Mouse (Mus musculus): Measurements from ENCODE around the gene Taar8b. TPM values are rescaled to one million over a fixed set of nuclear protein-coding genes. Genes with fewer than 3 reads are reported as not detected.

The Taar8b gene
- not detected in 2 replicates for polyA plus RNA-seq (2012; rRNA removed)
- not detected in 2 replicates for polyA plus RNA-seq (2014; fragmentation: Nextera tagmentation; extraction: Ambion mirVana)

DNA sequence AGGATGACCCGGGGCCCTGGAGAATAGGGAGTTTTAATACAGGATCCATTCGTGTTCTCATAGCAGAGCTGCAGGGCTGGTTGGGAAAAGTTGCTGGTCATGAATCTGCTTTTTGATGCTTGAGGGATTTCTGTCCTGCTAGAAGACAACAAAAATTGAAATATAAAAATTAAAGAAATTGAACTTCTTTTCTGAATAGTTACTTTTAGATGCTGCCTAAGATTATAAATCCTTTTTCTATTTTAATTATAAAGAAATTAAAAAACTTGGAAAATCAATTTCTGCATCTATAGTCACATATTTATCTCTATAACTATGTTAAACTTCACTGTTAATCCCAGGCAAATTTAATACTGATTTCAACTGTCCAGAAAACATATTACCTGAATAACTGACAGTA is at the start of gene Taar8b:
Taar8b (minus strand) TSS at position 101 of the 400 bp plus-strand sequence.
- H3K9ac ChIP-seq (ENCODE audit: low read depth, low read length, severe bottlenecking) = no peak within 1 kb of the TSS
- no peaks in the 10 kb centered on the region for H3K36me3 ChIP-seq (ENCODE audit: control insufficient read depth, insufficient read depth, low read length)
- no peak within 1 kb of the TSS for H3K27ac ChIP-seq (replicated peaks; ENCODE audit: low read depth, low read length)
- DNase-seq (ENCODE audit: low spot score) = no peak
- no peak for TF ChIP-seq POLR2A (IDR thresholded peaks at IDR 0.05; ENCODE audit: borderline replicate concordance, extremely low read depth, insufficient read depth, insufficient read length)
- 80% methylated on average over 2 of the region's 2 CpGs for WGBS
- H3K4me3 ChIP-seq (replicated peaks; ENCODE audit: low read length) = no peak within 1 kb of the TSS
- H3K4me2 ChIP-seq (replicated peaks; ENCODE audit: low read depth, low read length, severe bottlenecking) = no peak within 1 kb of the TSS
- no peaks in the 10 kb centered on the region for H3K9me3 ChIP-seq (ENCODE audit: control insufficient read depth, low read length)
- H3K27me3 ChIP-seq (ENCODE audit: control insufficient read depth, insufficient read depth, low read length) = no peaks in the 10 kb centered on the region
- ATAC-seq (ENCODE audit: low FRiP score, low read depth) = no peak
- H3K4me1 ChIP-seq (ENCODE audit: control insufficient read depth, insufficient read depth, low read length) = no peaks in the 10 kb centered on the region

DNA sequence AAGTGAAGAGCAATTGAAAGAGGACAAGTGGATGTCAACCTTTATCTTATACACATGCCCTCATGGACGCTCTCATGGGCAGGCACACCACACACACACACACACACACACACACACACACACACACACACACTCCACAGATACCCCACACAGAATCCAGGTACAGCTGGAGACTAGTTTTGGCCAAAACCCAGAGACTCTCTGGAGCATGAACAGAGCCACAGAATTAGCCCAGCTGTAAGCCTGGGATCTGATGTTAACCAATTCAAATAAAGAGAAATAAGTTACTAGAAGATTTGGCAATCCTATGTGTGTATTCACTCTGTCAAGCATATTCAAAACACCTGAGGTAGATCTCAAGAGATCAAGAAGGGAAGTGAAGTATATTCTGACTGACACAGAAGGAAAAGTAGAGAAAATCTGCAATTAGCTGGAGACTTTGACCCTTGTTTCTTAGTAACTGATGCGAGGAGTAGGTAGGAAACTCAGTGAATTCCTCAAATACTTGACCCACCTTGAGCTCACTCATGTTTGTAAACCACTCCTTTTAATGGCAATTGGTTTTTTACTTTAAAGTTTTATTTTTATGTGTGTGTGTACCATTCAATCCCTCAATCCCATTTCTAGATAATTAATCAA is 46.6 kb upstream of the Taar8b start:
- Histone ChIP-seq H3K9me3 (ENCODE audit: control insufficient read depth, low read length) (no peaks in the 10 kb centered on the region), H3K27ac (replicated peaks; ENCODE audit: low read depth, low read length) (no peak overlapping the region), H3K9ac (ENCODE audit: low read depth, low read length, severe bottlenecking) (no peak overlapping the region), H3K4me1 (ENCODE audit: control insufficient read depth, insufficient read depth, low read length) (no peaks in the 10 kb centered on the region), H3K4me3 (replicated peaks; ENCODE audit: low read length) (no peak overlapping the region), H3K27me3 (ENCODE audit: control insufficient read depth, insufficient read depth, low read length) (no peaks in the 10 kb centered on the region), H3K36me3 (ENCODE audit: control insufficient read depth, insufficient read depth, low read length) (no peaks in the 10 kb centered on the region), H3K4me2 (replicated peaks; ENCODE audit: low read depth, low read length, severe bottlenecking) (no peak overlapping the region)
- 58% methylated on average over 2 of the region's 2 CpGs for WGBS
- no peak for TF ChIP-seq POLR2A (IDR thresholded peaks at IDR 0.05; ENCODE audit: borderline replicate concordance, extremely low read depth, insufficient read depth, insufficient read length)
- DNase-seq (ENCODE audit: low spot score) = no peak
- no peak for ATAC-seq (ENCODE audit: low FRiP score, low read depth)

DNA sequence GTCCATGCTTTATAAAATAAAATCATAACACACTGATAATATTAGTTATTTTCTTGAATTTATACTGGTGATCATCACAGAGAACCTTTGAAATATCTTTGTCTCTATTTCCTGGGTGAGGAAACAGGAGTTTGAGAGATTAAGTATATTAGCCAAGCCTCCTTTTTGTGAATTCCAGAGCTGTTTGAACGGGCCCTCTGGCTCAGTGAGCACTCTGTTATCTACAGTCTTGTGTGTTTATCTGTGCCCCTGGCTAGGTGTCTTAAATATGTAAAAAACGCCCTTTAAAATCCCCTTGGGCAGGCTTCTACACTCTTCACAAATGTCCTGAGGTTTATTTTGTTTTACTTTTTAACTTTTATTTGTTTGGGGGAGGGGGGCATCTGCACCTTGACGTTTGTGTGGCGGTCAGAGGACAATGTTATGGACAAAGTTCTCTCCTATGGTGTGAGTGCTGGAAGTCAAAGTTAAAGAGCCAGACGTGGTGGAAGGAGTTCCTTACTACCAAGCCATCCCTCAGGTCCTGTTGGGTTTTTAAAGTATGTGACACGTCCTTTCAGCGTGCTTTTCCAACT is 42.1 kb upstream of the Taar8b start:
- Histone ChIP-seq H3K4me1 (ENCODE audit: control insufficient read depth, insufficient read depth, low read length) (peaks cover 3% of the 10 kb centered on the region; the same call in 1 of the 2 replicates), H3K9me3 (ENCODE audit: control insufficient read depth, low read length) (no peaks in the 10 kb centered on the region), H3K27me3 (ENCODE audit: control insufficient read depth, insufficient read depth, low read length) (no peaks in the 10 kb centered on the region), H3K4me3 (replicated peaks; ENCODE audit: low read length) (no peak overlapping the region), H3K4me2 (replicated peaks; ENCODE audit: low read depth, low read length, severe bottlenecking) (no peak overlapping the region), H3K9ac (ENCODE audit: low read depth, low read length, severe bottlenecking) (no peak overlapping the region), H3K36me3 (ENCODE audit: control insufficient read depth, insufficient read depth, low read length) (no peaks in the 10 kb centered on the region), H3K27ac (replicated peaks; ENCODE audit: low read depth, low read length) (no peak overlapping the region)
- TF ChIP-seq POLR2A (IDR thresholded peaks at IDR 0.05; ENCODE audit: borderline replicate concordance, extremely low read depth, insufficient read depth, insufficient read length) = no peak
- WGBS = 48% methylated on average over 7 of the region's 7 CpGs
- no peak for DNase-seq (ENCODE audit: low spot score)
- no peak for ATAC-seq (ENCODE audit: low FRiP score, low read depth)

DNA sequence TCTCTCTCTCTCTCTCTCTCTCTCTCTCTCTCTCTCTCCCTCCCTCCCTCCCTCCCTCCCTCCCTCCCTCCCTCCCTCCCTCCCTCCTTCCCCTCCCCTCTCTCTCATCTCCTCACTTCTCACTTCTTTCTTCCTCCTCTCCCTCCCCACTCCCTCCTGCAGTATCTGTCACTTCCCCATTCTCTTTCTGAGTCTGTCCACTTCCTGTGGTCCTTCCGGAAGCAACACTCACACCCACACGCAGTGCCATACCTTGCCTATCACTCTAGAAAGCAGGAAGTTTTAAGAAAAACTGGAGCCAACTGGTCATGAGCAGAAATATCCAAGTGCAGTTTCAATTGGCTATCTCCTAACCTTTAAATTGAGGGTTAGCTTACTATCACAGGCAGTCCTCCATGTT is 41.0 kb upstream of the Taar8b start:
- Histone ChIP-seq H3K9me3 (ENCODE audit: control insufficient read depth, low read length) (no peaks in the 10 kb centered on the region), H3K9ac (ENCODE audit: low read depth, low read length, severe bottlenecking) (no peak overlapping the region), H3K27me3 (ENCODE audit: control insufficient read depth, insufficient read depth, low read length) (no peaks in the 10 kb centered on the region), H3K36me3 (ENCODE audit: control insufficient read depth, insufficient read depth, low read length) (no peaks in the 10 kb centered on the region), H3K4me3 (replicated peaks; ENCODE audit: low read length) (no peak overlapping the region), H3K4me2 (replicated peaks; ENCODE audit: low read depth, low read length, severe bottlenecking) (no peak overlapping the region), H3K4me1 (ENCODE audit: control insufficient read depth, insufficient read depth, low read length) (peaks cover 3% of the 10 kb centered on the region; the same call in 1 of the 2 replicates), H3K27ac (replicated peaks; ENCODE audit: low read depth, low read length) (no peak overlapping the region)
- WGBS = 34% methylated on average over 2 of the region's 2 CpGs
- DNase-seq (ENCODE audit: low spot score) = no peak
- no peak for ATAC-seq (ENCODE audit: low FRiP score, low read depth)
- TF ChIP-seq POLR2A (IDR thresholded peaks at IDR 0.05; ENCODE audit: borderline replicate concordance, extremely low read depth, insufficient read depth, insufficient read length) = no peak

DNA sequence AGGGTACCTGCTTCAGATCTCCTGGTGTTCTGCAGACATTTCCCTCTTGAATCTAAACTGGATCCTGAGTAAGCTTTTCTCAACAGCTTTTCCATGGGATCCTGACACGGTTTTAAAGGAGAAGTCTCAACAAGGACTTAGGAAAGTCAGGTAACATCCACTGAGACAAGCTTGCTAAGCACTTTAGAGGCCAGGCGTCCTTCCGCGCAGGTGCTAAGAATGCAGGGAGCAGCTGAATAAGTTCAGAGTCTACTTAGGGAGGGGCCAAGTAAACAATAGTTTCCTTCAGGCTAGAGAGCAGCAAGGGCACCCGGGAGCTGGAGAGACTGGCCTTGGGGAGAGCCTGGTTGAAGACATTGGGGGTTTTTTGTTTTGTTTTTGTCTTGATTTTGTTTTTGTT is 40.2 kb upstream of the Taar8b start:
- Histone ChIP-seq H3K36me3 (ENCODE audit: control insufficient read depth, insufficient read depth, low read length) (no peaks in the 10 kb centered on the region), H3K27ac (replicated peaks; ENCODE audit: low read depth, low read length) (no peak overlapping the region)
- 17% methylated on average over 5 of the region's 5 CpGs for WGBS

More for the DNA sequence above, 40.2 kb upstream of the Taar8b start:
- DNase-seq (ENCODE audit: low spot score) = no peak
- Histone ChIP-seq H3K9me3 (ENCODE audit: control insufficient read depth, low read length) (no peaks in the 10 kb centered on the region), H3K4me3 (replicated peaks; ENCODE audit: low read length) (no peak overlapping the region), H3K4me2 (replicated peaks; ENCODE audit: low read depth, low read length, severe bottlenecking) (no peak overlapping the region), H3K9ac (ENCODE audit: low read depth, low read length, severe bottlenecking) (no peak overlapping the region), H3K4me1 (ENCODE audit: control insufficient read depth, insufficient read depth, low read length) (peaks cover 3% of the 10 kb centered on the region; the same call in 1 of the 2 replicates), H3K27me3 (ENCODE audit: control insufficient read depth, insufficient read depth, low read length) (no peaks in the 10 kb centered on the region)
- TF ChIP-seq POLR2A (IDR thresholded peaks at IDR 0.05; ENCODE audit: borderline replicate concordance, extremely low read depth, insufficient read depth, insufficient read length) = no peak
- no peak for ATAC-seq (ENCODE audit: low FRiP score, low read depth)
